Mouse (Mus musculus): ENCODE measurements around the gene Mroh3. TPM values are rescaled to one million over a fixed set of nuclear protein-coding genes. Genes with fewer than 3 reads are reported as not detected.

Gene Mroh3
- 0.10 and 0.11 TPM in 2 replicates for polyA plus RNA-seq (2012; rRNA removed)

GRCm38 (mm10) chr1:136212803-136213202 is at the start of gene Mroh3:
Gene Mroh3, minus strand, starts transcription at chr1:136212828.
- no peak for TF ChIP-seq POLR2A (IDR thresholded peaks at IDR 0.05; ENCODE audit: control insufficient read depth, extremely low read depth, insufficient read depth, low read length, poor library complexity)
- TF ChIP-seq CTCF (IDR thresholded peaks at IDR 0.05; ENCODE audit: borderline replicate concordance, control insufficient read depth, extremely low read depth, insufficient read depth, low read length, poor library complexity), result peak; percentile 65; the same call in 1 of the 2 replicates
- no peaks in the 10 kb centered on the region for H3K4me1 ChIP-seq (replicated peaks; ENCODE audit: control insufficient read depth, insufficient read depth, low read length)
- DNase-seq, result peak; percentile 50
- 54% methylated on average over 3 of the region's 3 CpGs for WGBS
- no peak within 1 kb of the TSS for H3K27ac ChIP-seq (ENCODE audit: control insufficient read depth, insufficient read depth, low read length)
- H3K27me3 ChIP-seq (ENCODE audit: control insufficient read depth, insufficient read depth, low read length), result no peaks in the 10 kb centered on the region
- H3K4me3 ChIP-seq (ENCODE audit: control insufficient read depth, insufficient read depth, low read length), result no peak within 1 kb of the TSS
- no peaks in the 10 kb centered on the region for H3K36me3 ChIP-seq (ENCODE audit: control insufficient read depth, insufficient read depth, low read length)

DNA sequence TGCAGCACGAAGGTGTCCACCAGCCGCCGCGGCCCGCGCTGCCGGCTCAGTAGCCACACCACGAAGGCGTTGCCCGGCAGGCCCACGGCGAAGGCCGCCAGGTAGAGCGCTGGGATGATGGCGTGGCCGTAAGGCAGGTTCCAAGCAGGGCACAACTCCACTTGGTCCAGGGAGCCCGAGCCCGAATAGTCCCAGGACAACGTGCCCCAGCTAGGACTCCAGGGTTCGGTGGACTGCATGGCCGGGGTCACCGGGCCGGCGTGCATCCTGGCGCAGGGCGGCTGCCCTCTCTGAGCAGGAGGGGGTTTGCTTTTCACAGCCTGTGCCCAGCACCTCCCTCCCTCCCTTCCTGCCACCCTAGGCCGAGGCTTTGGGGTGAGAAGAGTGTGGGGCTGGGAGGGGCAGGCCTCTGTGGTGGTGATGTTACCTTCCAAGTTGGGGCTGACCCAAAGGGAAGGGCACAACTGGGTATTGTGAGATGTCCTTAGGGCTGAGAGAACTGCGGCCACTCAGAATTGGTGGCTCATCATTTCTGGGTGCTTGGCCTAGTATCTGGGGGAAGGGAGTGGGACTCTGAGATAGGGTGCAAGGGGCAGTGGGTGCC is 48.1 kb upstream of the Mroh3 start, which contains the start of gene Gpr25:
Gpr25 (minus strand) TSS at position 239 of the 604 bp plus-strand sequence.
- peak; percentile 9 for DNase-seq
- TF ChIP-seq CTCF (IDR thresholded peaks at IDR 0.05; ENCODE audit: borderline replicate concordance, control insufficient read depth, extremely low read depth, insufficient read depth, low read length, poor library complexity) (no peak), POLR2A (IDR thresholded peaks at IDR 0.05; ENCODE audit: control insufficient read depth, extremely low read depth, insufficient read depth, low read length, poor library complexity) (no peak)

DNA sequence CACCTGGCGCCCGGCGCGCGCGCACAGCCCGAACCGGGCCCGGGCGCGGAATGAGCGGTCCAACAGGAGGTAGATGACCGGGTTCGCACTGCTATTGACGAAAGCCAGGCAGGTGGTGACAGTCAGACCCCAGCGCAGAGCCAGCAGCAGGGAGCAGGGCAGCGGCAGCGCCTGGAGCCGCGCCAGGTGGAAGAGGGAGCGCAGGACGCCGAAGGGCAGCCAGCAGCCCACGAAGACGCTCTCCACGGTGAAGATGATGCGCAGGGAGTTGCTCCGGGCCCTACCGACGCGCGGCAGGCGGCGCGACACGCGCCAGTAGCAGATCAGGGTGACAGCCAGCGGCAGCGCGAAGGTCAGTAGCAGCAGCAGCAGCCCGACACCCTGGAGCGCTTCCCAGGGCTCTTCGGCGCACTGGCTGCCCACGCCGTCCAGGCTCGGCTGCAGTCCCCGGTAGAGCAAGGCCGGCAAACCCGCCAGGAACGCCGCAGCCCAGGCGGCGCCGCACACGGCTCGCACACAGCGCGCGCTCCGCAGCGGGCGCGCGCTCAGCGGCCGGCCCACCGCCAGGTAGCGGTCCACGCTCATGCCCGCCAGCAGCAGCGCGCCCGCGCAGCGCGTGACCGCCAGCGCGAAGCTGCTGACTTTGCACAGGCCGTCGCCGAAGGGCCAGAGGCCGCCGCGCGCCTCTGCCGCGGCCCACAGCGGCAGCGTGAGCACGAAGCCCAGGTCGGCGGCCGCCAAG is 47.4 kb upstream of the Mroh3 start:
- H3K4me1 ChIP-seq (replicated peaks; ENCODE audit: control insufficient read depth, insufficient read depth, low read length), result peaks cover 62% of the 10 kb centered on the region
- TF ChIP-seq CTCF (IDR thresholded peaks at IDR 0.05; ENCODE audit: borderline replicate concordance, control insufficient read depth, extremely low read depth, insufficient read depth, low read length, poor library complexity) (0 out of 2 replicates have a peak, but pooled peaks have one; percentile 45), POLR2A (IDR thresholded peaks at IDR 0.05; ENCODE audit: control insufficient read depth, extremely low read depth, insufficient read depth, low read length, poor library complexity) (no peak)
- no peaks in the 10 kb centered on the region for H3K36me3 ChIP-seq (ENCODE audit: control insufficient read depth, insufficient read depth, low read length)
- peak; percentile 37 for DNase-seq
- H3K27me3 ChIP-seq (ENCODE audit: control insufficient read depth, insufficient read depth, low read length), result peaks cover 5% of the 10 kb centered on the region; the same call in 1 of the 2 replicates
- WGBS, result under 1% methylated on average over 95 of the region's 95 CpGs
- H3K27ac ChIP-seq (ENCODE audit: control insufficient read depth, insufficient read depth, low read length), result no peak overlapping the region
- peak overlapping the region; percentile 52 for H3K4me3 ChIP-seq (ENCODE audit: control insufficient read depth, insufficient read depth, low read length)

More for the DNA sequence above, 48.1 kb upstream of the Mroh3 start, which contains the start of gene Gpr25:
- H3K27ac ChIP-seq (ENCODE audit: control insufficient read depth, insufficient read depth, low read length), result no peak within 1 kb of the TSS
- H3K4me1 ChIP-seq (replicated peaks; ENCODE audit: control insufficient read depth, insufficient read depth, low read length), result peaks cover 55% of the 10 kb centered on the region
- peaks cover 5% of the 10 kb centered on the region; the same call in 1 of the 2 replicates for H3K27me3 ChIP-seq (ENCODE audit: control insufficient read depth, insufficient read depth, low read length)
- WGBS, result 6% methylated on average over 28 of the region's 28 CpGs
- peak within 1 kb of the TSS; percentile 52 for H3K4me3 ChIP-seq (ENCODE audit: control insufficient read depth, insufficient read depth, low read length)
- no peaks in the 10 kb centered on the region for H3K36me3 ChIP-seq (ENCODE audit: control insufficient read depth, insufficient read depth, low read length)

- H3K27ac ChIP-seq (ENCODE audit: control insufficient read depth, insufficient read depth, low read length), result no peak overlapping the region
- peaks cover 5% of the 10 kb centered on the region; the same call in 1 of the 2 replicates for H3K27me3 ChIP-seq (ENCODE audit: control insufficient read depth, insufficient read depth, low read length)
- H3K36me3 ChIP-seq (ENCODE audit: control insufficient read depth, insufficient read depth, low read length), result no peaks in the 10 kb centered on the region
- no peak for TF ChIP-seq CTCF (IDR thresholded peaks at IDR 0.05; ENCODE audit: borderline replicate concordance, control insufficient read depth, extremely low read depth, insufficient read depth, low read length, poor library complexity)
- H3K4me1 ChIP-seq (replicated peaks; ENCODE audit: control insufficient read depth, insufficient read depth, low read length), result peaks cover 67% of the 10 kb centered on the region
- 1% methylated on average over 16 of the region's 16 CpGs for WGBS
- H3K4me3 ChIP-seq (ENCODE audit: control insufficient read depth, insufficient read depth, low read length), result peak overlapping the region; percentile 52
- no peak for DNase-seq
Observed at GRCm38 (mm10) chr1:136259543-136259892, 46.9 kb upstream of the Mroh3 start.

DNA sequence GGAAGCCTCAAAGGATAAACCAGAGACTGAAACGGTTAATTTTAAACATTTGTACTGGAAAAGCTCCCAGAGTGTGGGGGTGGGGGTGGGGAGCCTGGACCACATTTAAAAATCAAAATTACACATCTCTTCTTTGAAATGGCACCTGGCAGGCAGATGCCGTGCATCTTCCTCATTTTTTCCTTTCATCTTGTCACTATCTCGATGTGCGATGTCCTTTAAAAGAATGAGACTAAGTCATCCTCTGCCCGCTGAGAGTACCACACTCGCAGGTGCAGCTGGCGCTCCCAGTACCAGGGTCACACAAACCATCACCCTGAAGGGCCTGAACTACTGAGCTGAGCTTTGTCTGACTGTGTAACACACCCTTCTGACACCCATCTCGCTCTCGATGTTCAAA is 45.9 kb upstream of the Mroh3 start:
- Histone ChIP-seq H3K4me3 (ENCODE audit: control insufficient read depth, insufficient read depth, low read length) (no peak overlapping the region), H3K27me3 (ENCODE audit: control insufficient read depth, insufficient read depth, low read length) (peaks cover 5% of the 10 kb centered on the region; the same call in 1 of the 2 replicates), H3K27ac (ENCODE audit: control insufficient read depth, insufficient read depth, low read length) (no peak overlapping the region), H3K4me1 (replicated peaks; ENCODE audit: control insufficient read depth, insufficient read depth, low read length) (peaks cover 67% of the 10 kb centered on the region), H3K36me3 (ENCODE audit: control insufficient read depth, insufficient read depth, low read length) (no peaks in the 10 kb centered on the region)
- TF ChIP-seq POLR2A (IDR thresholded peaks at IDR 0.05; ENCODE audit: control insufficient read depth, extremely low read depth, insufficient read depth, low read length, poor library complexity) (no peak), CTCF (IDR thresholded peaks at IDR 0.05; ENCODE audit: borderline replicate concordance, control insufficient read depth, extremely low read depth, insufficient read depth, low read length, poor library complexity) (no peak)
- 8% methylated on average over 9 of the region's 9 CpGs for WGBS
- peak; percentile 45 for DNase-seq

GRCm38 (mm10) chr1:136255657-136256056 is 43.0 kb upstream of the Mroh3 start:
- TF ChIP-seq POLR2A (IDR thresholded peaks at IDR 0.05; ENCODE audit: control insufficient read depth, extremely low read depth, insufficient read depth, low read length, poor library complexity) (no peak), CTCF (IDR thresholded peaks at IDR 0.05; ENCODE audit: borderline replicate concordance, control insufficient read depth, extremely low read depth, insufficient read depth, low read length, poor library complexity) (no peak)
- H3K4me1 ChIP-seq (replicated peaks; ENCODE audit: control insufficient read depth, insufficient read depth, low read length), result peaks cover 58% of the 10 kb centered on the region
- no peak overlapping the region for H3K27ac ChIP-seq (ENCODE audit: control insufficient read depth, insufficient read depth, low read length)
- DNase-seq, result no peak
- H3K27me3 ChIP-seq (ENCODE audit: control insufficient read depth, insufficient read depth, low read length), result peaks cover 5% of the 10 kb centered on the region; the same call in 1 of the 2 replicates
- no peak overlapping the region for H3K4me3 ChIP-seq (ENCODE audit: control insufficient read depth, insufficient read depth, low read length)
- 7% methylated on average over 8 of the region's 8 CpGs for WGBS
- H3K36me3 ChIP-seq (ENCODE audit: control insufficient read depth, insufficient read depth, low read length), result no peaks in the 10 kb centered on the region

Data from thymus, adult 2 months (tissue).